Mouse (Mus musculus): Measurements from ENCODE around the gene Ndufb4. TPM values are rescaled to one million over a fixed set of nuclear protein-coding genes. Genes with fewer than 3 reads are reported as not detected.
"Not testable (repeated sequence)": the region's sequence is repeated elsewhere in the genome, so short reads cannot be mapped to it uniquely, and the experiment has no call there.

Ndufb4 gene
- polyA plus RNA-seq (2015; fragmentation: Nextera tagmentation; extraction: Ambion mirVana): 56.0 and 59.9 TPM in 2 replicates

- no peaks in the 10 kb centered on the region for H3K9me3 ChIP-seq
- peak within 1 kb of the TSS; percentile 66 for H3K4me2 ChIP-seq (replicated peaks)
- H3K27me3 ChIP-seq: no peaks in the 10 kb centered on the region
- peaks cover 18% of the 10 kb centered on the region for H3K4me1 ChIP-seq
- H3K27ac ChIP-seq (replicated peaks): peak within 1 kb of the TSS; percentile 80
- no peaks in the 10 kb centered on the region for H3K36me3 ChIP-seq
- peak within 1 kb of the TSS; percentile 90 for H3K4me3 ChIP-seq
- WGBS: under 1% methylated on average over 58 of the region's 58 CpGs
- peak within 1 kb of the TSS; percentile 89 for H3K9ac ChIP-seq (replicated peaks)
- peak; percentile 95 for ATAC-seq (replicated peaks)
Observed at GRCm38 (mm10) chr16:37653731-37654657, at the start of gene Ndufb4. TSS of gene Ndufb4 (minus strand) at chr16:37654453.

- Histone ChIP-seq H3K9ac (replicated peaks) (no peak overlapping the region), H3K4me3 (no peak overlapping the region), H3K4me1 (no peaks in the 10 kb centered on the region; the same call in 1 of the 2 replicates), H3K9me3 (no peaks in the 10 kb centered on the region), H3K27me3 (no peaks in the 10 kb centered on the region), H3K36me3 (no peaks in the 10 kb centered on the region), H3K4me2 (replicated peaks) (no peak overlapping the region), H3K27ac (replicated peaks) (peak overlapping the region; percentile 43; the same call in 1 of the 2 replicates)
- 85% methylated on average over 5 of the region's 5 CpGs for WGBS
- ATAC-seq (replicated peaks): no peak
Observed at GRCm38 (mm10) chr16:37703884-37704283, 49.6 kb upstream of the Ndufb4 start.

GRCm38 (mm10) chr16:37700071-37700470 is 45.8 kb upstream of the Ndufb4 start:
- not testable (repeated sequence) for H3K27me3 ChIP-seq; ATAC-seq (replicated peaks); H3K9me3 ChIP-seq; H3K27ac ChIP-seq (replicated peaks); H3K4me3 ChIP-seq; H3K9ac ChIP-seq (replicated peaks); H3K4me2 ChIP-seq (replicated peaks); H3K36me3 ChIP-seq; H3K4me1 ChIP-seq

- H3K9me3 ChIP-seq: no peaks in the 10 kb centered on the region
- 94% methylated on average over 6 of the region's 6 CpGs for WGBS
- no peak overlapping the region for H3K4me3 ChIP-seq
- H3K4me1 ChIP-seq: no peaks in the 10 kb centered on the region
- no peak overlapping the region for H3K9ac ChIP-seq (replicated peaks)
- H3K27ac ChIP-seq (replicated peaks): no peak overlapping the region
- no peak for ATAC-seq (replicated peaks)
- no peak overlapping the region for H3K4me2 ChIP-seq (replicated peaks)
- H3K36me3 ChIP-seq: no peaks in the 10 kb centered on the region
- no peaks in the 10 kb centered on the region for H3K27me3 ChIP-seq
Observed at GRCm38 (mm10) chr16:37698767-37699166, 44.5 kb upstream of the Ndufb4 start.

- H3K27ac ChIP-seq (replicated peaks): no peak overlapping the region
- no peaks in the 10 kb centered on the region for H3K4me1 ChIP-seq
- H3K4me3 ChIP-seq: no peak overlapping the region
- H3K9ac ChIP-seq (replicated peaks): no peak overlapping the region
- H3K27me3 ChIP-seq: no peaks in the 10 kb centered on the region
- H3K36me3 ChIP-seq: no peaks in the 10 kb centered on the region
- H3K9me3 ChIP-seq: no peaks in the 10 kb centered on the region
- WGBS: 90% methylated on average over 5 of the region's 5 CpGs
- no peak overlapping the region for H3K4me2 ChIP-seq (replicated peaks)
- no peak for ATAC-seq (replicated peaks)
Observed at GRCm38 (mm10) chr16:37697271-37697670, 43.0 kb upstream of the Ndufb4 start.

- Histone ChIP-seq H3K4me2 (replicated peaks) (no peak overlapping the region), H3K4me1 (peaks cover 6% of the 10 kb centered on the region), H3K27ac (replicated peaks) (no peak overlapping the region), H3K9me3 (no peaks in the 10 kb centered on the region), H3K4me3 (no peak overlapping the region), H3K27me3 (no peaks in the 10 kb centered on the region), H3K36me3 (no peaks in the 10 kb centered on the region), H3K9ac (replicated peaks) (no peak overlapping the region)
- no peak for ATAC-seq (replicated peaks)
- 88% methylated on average over 12 of the region's 12 CpGs for WGBS
Observed at GRCm38 (mm10) chr16:37690932-37691730, 36.9 kb upstream of the Ndufb4 start.

- no peaks in the 10 kb centered on the region for H3K36me3 ChIP-seq
- H3K9ac ChIP-seq (replicated peaks): no peak overlapping the region
- no peaks in the 10 kb centered on the region for H3K27me3 ChIP-seq
- 85% methylated on average over 6 of the region's 6 CpGs for WGBS
- no peak overlapping the region for H3K4me2 ChIP-seq (replicated peaks)
- no peak overlapping the region for H3K4me3 ChIP-seq
- no peaks in the 10 kb centered on the region for H3K9me3 ChIP-seq
- no peak for ATAC-seq (replicated peaks)
- H3K4me1 ChIP-seq: peaks cover 10% of the 10 kb centered on the region
- no peak overlapping the region for H3K27ac ChIP-seq (replicated peaks)
Observed at GRCm38 (mm10) chr16:37690465-37690864, 36.2 kb upstream of the Ndufb4 start.

- no peak overlapping the region for H3K27ac ChIP-seq (replicated peaks)
- 85% methylated on average over 10 of the region's 10 CpGs for WGBS
- no peak for ATAC-seq (replicated peaks)
Observed at GRCm38 (mm10) chr16:37689934-37690333, 35.7 kb upstream of the Ndufb4 start.

GRCm38 (mm10) chr16:37689251-37689926 is 35.1 kb upstream of the Ndufb4 start:
- WGBS: 82% methylated on average over 8 of the region's 8 CpGs
- Histone ChIP-seq H3K9ac (replicated peaks) (no peak overlapping the region), H3K27ac (replicated peaks) (no peak overlapping the region; the same call in 1 of the 2 replicates), H3K27me3 (no peaks in the 10 kb centered on the region), H3K4me3 (no peak overlapping the region), H3K4me1 (peaks cover 16% of the 10 kb centered on the region), H3K4me2 (replicated peaks) (no peak overlapping the region), H3K9me3 (no peaks in the 10 kb centered on the region), H3K36me3 (no peaks in the 10 kb centered on the region)
- ATAC-seq (replicated peaks): no peak

More at GRCm38 (mm10) chr16:37689934-37690333, 35.7 kb upstream of the Ndufb4 start:
- H3K9ac ChIP-seq (replicated peaks): no peak overlapping the region
- H3K4me1 ChIP-seq: peaks cover 13% of the 10 kb centered on the region
- no peak overlapping the region for H3K4me2 ChIP-seq (replicated peaks)
- H3K9me3 ChIP-seq: no peaks in the 10 kb centered on the region
- H3K27me3 ChIP-seq: no peaks in the 10 kb centered on the region
- H3K36me3 ChIP-seq: no peaks in the 10 kb centered on the region
- no peak overlapping the region for H3K4me3 ChIP-seq

- Histone ChIP-seq H3K4me2 (replicated peaks) (no peak overlapping the region), H3K4me3 (no peak overlapping the region), H3K4me1 (peaks cover 28% of the 10 kb centered on the region), H3K9me3 (no peaks in the 10 kb centered on the region), H3K27ac (replicated peaks) (no peak overlapping the region), H3K36me3 (no peaks in the 10 kb centered on the region), H3K9ac (replicated peaks) (no peak overlapping the region), H3K27me3 (no peaks in the 10 kb centered on the region)
- WGBS: 64% methylated on average over 2 of the region's 2 CpGs
- no peak for ATAC-seq (replicated peaks)
Observed at GRCm38 (mm10) chr16:37688181-37688580, 33.9 kb upstream of the Ndufb4 start.

- ATAC-seq (replicated peaks): no peak
- Histone ChIP-seq H3K4me2 (replicated peaks) (no peak overlapping the region), H3K4me1 (peaks cover 34% of the 10 kb centered on the region), H3K9me3 (no peaks in the 10 kb centered on the region), H3K27me3 (no peaks in the 10 kb centered on the region), H3K9ac (replicated peaks) (no peak overlapping the region), H3K4me3 (no peak overlapping the region), H3K36me3 (no peaks in the 10 kb centered on the region), H3K27ac (replicated peaks) (no peak overlapping the region)
- 73% methylated on average over 14 of the region's 14 CpGs for WGBS
Observed at GRCm38 (mm10) chr16:37687301-37687980, 33.2 kb upstream of the Ndufb4 start.
